In the genomic region with DNA sequence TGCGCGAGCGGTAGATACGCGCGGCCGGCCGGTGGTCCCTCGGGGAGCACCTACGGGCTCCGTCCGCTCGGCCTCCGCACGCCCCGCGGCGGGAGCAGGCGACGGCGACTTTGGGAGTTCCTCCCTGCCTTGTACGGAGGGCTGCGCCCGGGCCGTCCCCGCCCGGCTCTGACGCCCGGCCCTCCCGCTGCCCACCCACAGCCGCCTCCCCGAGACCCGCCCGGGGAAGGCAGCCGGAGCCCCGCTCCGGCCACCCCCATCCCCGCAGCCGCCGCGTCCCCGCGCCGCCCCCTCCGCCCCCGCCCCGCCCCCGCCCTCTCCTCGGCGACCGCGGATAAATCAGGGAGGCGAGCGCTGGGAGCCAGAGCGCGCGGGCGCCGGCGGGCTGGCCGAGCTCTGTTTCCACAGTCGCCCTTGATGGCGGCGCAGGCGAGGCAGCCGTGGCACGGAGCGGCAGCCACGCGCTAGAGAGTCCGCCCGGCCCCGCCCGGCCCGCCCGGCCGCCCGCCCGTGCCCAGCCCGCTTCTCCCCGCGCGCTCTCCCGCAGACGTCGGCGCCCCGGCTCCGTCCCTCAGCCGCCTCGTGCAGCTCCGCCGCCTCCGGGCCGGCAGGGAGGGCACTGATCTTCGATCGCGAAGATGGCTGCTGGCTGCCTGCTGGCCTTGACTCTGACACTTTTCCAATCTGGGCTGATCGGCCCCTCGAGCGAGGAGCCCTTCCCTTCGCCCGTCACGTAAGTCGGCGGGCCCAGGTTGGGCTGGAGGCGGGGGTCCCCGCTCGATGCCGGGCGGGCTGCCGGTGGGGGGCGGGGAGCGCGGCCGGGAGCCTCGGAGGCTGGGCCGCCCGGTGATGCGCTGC, we compare ENCODE assay signal across 8 mouse cellular contexts. TPM values are rescaled to one million over a fixed set of nuclear protein-coding genes. Genes with fewer than 3 reads are reported as not detected.
A peak's percentile ranks its signal among the peaks of the same experiment; 100 is the strongest.
DNase-seq lines count a peak whose midpoint lies in the region; ATAC-seq and TF ChIP-seq lines count a peak whose summit lies in the region.

A gene (plus strand): TSS at position 316 of the 858 bp plus-strand sequence.

- TF ChIP-seq POLR2A in lung, adult 2 months (IDR thresholded peaks at IDR 0.05; ENCODE audit: borderline replicate concordance, extremely low read depth, low read depth, low read length) = 0 out of 2 replicates have a peak, but pooled peaks have one; percentile 29

- peaks cover 49% of the 10 kb centered on the region for H3K27me3 ChIP-seq in Patski

- peak within 1 kb of the TSS; percentile 67 for H3K4me3 ChIP-seq in lung, adult 2 months (replicated peaks; ENCODE audit: extremely low read depth, low read depth, low read length)

- in situ Hi-C loops in Patski (cut with MboI; ENCODE audit: low pct_unique_long_range_greater_than_20kb) = no loop called here

- no peak for TF ChIP-seq CTCF in Patski (IDR thresholded peaks at IDR 0.05)
- TF ChIP-seq CTCF in lung, adult 2 months (IDR thresholded peaks at IDR 0.05; ENCODE audit: insufficient read depth, low read length) = no peak

- WGBS in lung, adult 2 months = 1% methylated on average over 120 of the region's 120 CpGs

- DNase-seq in Patski (ENCODE audit: low read depth, low spot score) = no peak
- peak; percentile 68 for DNase-seq in cerebellum, adult 8-10 months
- peak; percentile 32 for DNase-seq in heart, postnatal 25 days (ENCODE audit: low spot score)
- peak in 1 of 2 experiments; percentile 49 for DNase-seq in layer of hippocampus, adult 8-10 months (ENCODE audit: low spot score in 2 of 2)
- DNase-seq in lung, adult 2 months = peak; percentile 40
- peak; percentile 55 for DNase-seq in ovary, postnatal 14 days (ENCODE audit: low spot score)
- no peak for DNase-seq in spleen, adult 12 weeks (ENCODE audit: low spot score)

- POLR2A ChIA-PET in Patski (lab: Charles Lee) = no interaction called here

- CTCF ChIA-PET in Patski (lab: Charles Lee) = no interaction called here

- peak; percentile 70 for ATAC-seq in Patski
- peak; percentile 46 for ATAC-seq in frontal cortex, adult (ENCODE audit: low TSS enrichment)

- intact Hi-C loops in heart, postnatal 25 days (cut with DNase I) = loop anchor here (10.0 kb wide), 1 partner anchor 360 kb away; no protein-coding TSS in a partner anchor

- H3K4me1 ChIP-seq in lung, adult 2 months (ENCODE audit: control insufficient read depth, insufficient read depth, low read length) = no peaks in the 10 kb centered on the region

RNA-seq across cellular contexts. Expression of the gene that starts here (rescaled TPM):
- polyA plus RNA-seq in Patski (2021) = 6.0 TPM
- total RNA-seq in heart, postnatal 25 days (2021) = 100 to 1,000 TPM in 1 of 2 experiments, 10 to 100 TPM in 1; 97.0 to 105 TPM
- total RNA-seq in layer of hippocampus, adult 8-10 months (2022) = 100 to 1,000 TPM; 134 to 156 (median 145) TPM
- polyA plus RNA-seq in lung, adult 2 months (2012; rRNA removed) = 2.8 and 5.5 TPM in 2 replicates

Comparison
In these comparisons a context has a peak if more than half of its experiments do, and no peak if none do; other contexts are left out.
1. DNase-seq: peak in cerebellum, adult 8-10 months (single experiment), heart, postnatal 25 days (single experiment), lung, adult 2 months (single experiment) and ovary, postnatal 14 days (single experiment); none in Patski (single experiment) and spleen, adult 12 weeks (single experiment).